Mouse (Mus musculus): ENCODE measurements around the gene Zfand3. TPM values are rescaled to one million over a fixed set of nuclear protein-coding genes. Genes with fewer than 3 reads are reported as not detected.

Zfand3 gene
- 100 to 1,000 TPM; 140 to 145 TPM for total RNA-seq (2023)

GRCm38 (mm10) chr17:30004203-30005102 is at the start of gene Zfand3:
Gene Zfand3, plus strand, starts transcription at chr17:30004733.

GRCm38 (mm10) chr17:29970037-29970555 is 34.4 kb upstream of the Zfand3 start, which contains the start of gene Mdga1:
Gene Mdga1, minus strand, starts transcription at chr17:29970087.

Other genes with a start within 250 kb of the Zfand3 start
- 1 to 10 TPM; 2.4 to 3.0 TPM for gene Mdga1, start 34.6 kb upstream of the Zfand3 start, total RNA-seq (2023)

Measured in monocyte, adult 59 days (primary cell).